Mouse (Mus musculus) kidney, embryonic 16.5 days (tissue): Measurements from ENCODE around the gene Olfr799. TPM values are rescaled to one million over a fixed set of nuclear protein-coding genes. Genes with fewer than 3 reads are reported as not detected.

Experiments
- ATAC-seq: fragments of 200-750 bp; cut with Nextera tagmentation; 2 replicates; pipeline ENCODE4 v1.8.0; 2017; ENCODE audit warnings: moderate TSS enrichment; ENCODE audit not compliant: low FRiP score, low TSS enrichment
- H3K27ac ChIP-seq: fragments of 300-500 bp; sonication (generic); 2 replicates; pipeline ENCODE4 v1.5.1; 2014; ENCODE audit warnings: low read length
- H3K27me3 ChIP-seq: fragments of 300-500 bp; sonication (generic); 2 replicates; pipeline ENCODE4 v1.6.1; 2014; ENCODE audit warnings: low read length, control low read depth, mixed read lengths; ENCODE audit not compliant: insufficient read depth
- H3K36me3 ChIP-seq: fragments of 300-500 bp; sonication (generic); 2 replicates; pipeline ENCODE4 v1.6.1; 2014; ENCODE audit warnings: low read length, control low read depth, mixed read lengths; ENCODE audit not compliant: insufficient read depth
- H3K4me1 ChIP-seq: fragments of 300-500 bp; sonication (generic); 2 replicates; pipeline ENCODE4 v1.6.1; 2014; ENCODE audit warnings: low read length, control low read depth, mixed read lengths; ENCODE audit not compliant: insufficient read depth
- H3K4me2 ChIP-seq: fragments of 300-500 bp; sonication (generic); replicated peaks from 2 replicates; pipeline ENCODE4 v1.6.1; 2014; ENCODE audit warnings: low read depth, low read length
- H3K4me3 ChIP-seq: fragments of 300-500 bp; sonication (generic); 2 replicates; pipeline ENCODE4 v1.5.1; 2014; ENCODE audit warnings: mild to moderate bottlenecking, low read length
- H3K9ac ChIP-seq: fragments of 300-500 bp; sonication (generic); replicated peaks from 2 replicates; pipeline ENCODE4 v1.6.1; 2014; ENCODE audit warnings: low read length
- H3K9me3 ChIP-seq: fragments of 300-500 bp; sonication (generic); 2 replicates; pipeline ENCODE4 v1.6.1; 2016; ENCODE audit warnings: low read length, control low read depth
- WGBS: fragments of 180-500 bp; shearing (Covaris S2); extraction: QIAGEN DNeasy Blood & Tissue Kit; methylation state at CpG from one replicate; pipeline ENCODE4 v1.1.7; 2014; 5-methylcytosine and 5-hydroxymethylcytosine counted together
- polyA plus RNA-seq: library from polyadenylated mRNA; unstranded; fragments of >200 nt; fragmentation: Nextera tagmentation; extraction: Ambion mirVana; gene quantifications from 2 replicates; pipeline ENCODE4 v1.2.1, GENCODE M21; 2015

The Olfr799 gene
- not detected in 2 replicates for polyA plus RNA-seq

- Histone ChIP-seq H3K4me1 (no peaks in the 10 kb centered on the region), H3K27ac (no peak within 1 kb of the TSS), H3K27me3 (no peaks in the 10 kb centered on the region), H3K4me2 (no peak within 1 kb of the TSS), H3K9me3 (no peaks in the 10 kb centered on the region), H3K36me3 (no peaks in the 10 kb centered on the region), H3K9ac (no peak within 1 kb of the TSS), H3K4me3 (no peak within 1 kb of the TSS)
- WGBS: 23% methylated on average over 1 of the region's 1 CpGs
- no peak for ATAC-seq
Observed at GRCm38 (mm10) chr10:129637184-129637583, at the start of gene Olfr799. TSS of gene Olfr799 (plus strand) at chr10:129637484.

GRCm38 (mm10) chr10:129612470-129612869 lies 24.8 kb upstream of the Olfr799 start, which contains the start of gene Olfr796:
TSS of gene Olfr796 (minus strand) at chr10:129612570.
- H3K36me3 ChIP-seq: no peaks in the 10 kb centered on the region
- H3K27me3 ChIP-seq: no peaks in the 10 kb centered on the region
- 88% methylated on average over 1 of the region's 1 CpGs for WGBS
- H3K9ac ChIP-seq: no peak within 1 kb of the TSS
- ATAC-seq: no peak
- no peaks in the 10 kb centered on the region for H3K4me1 ChIP-seq
- no peaks in the 10 kb centered on the region for H3K9me3 ChIP-seq
- H3K4me2 ChIP-seq: no peak within 1 kb of the TSS
- H3K4me3 ChIP-seq: no peak within 1 kb of the TSS
- H3K27ac ChIP-seq: no peak within 1 kb of the TSS

- Histone ChIP-seq H3K4me3 (no peak overlapping the region), H3K9ac (no peak overlapping the region), H3K4me2 (no peak overlapping the region), H3K36me3 (no peaks in the 10 kb centered on the region), H3K27me3 (no peaks in the 10 kb centered on the region), H3K9me3 (no peaks in the 10 kb centered on the region), H3K27ac (no peak overlapping the region), H3K4me1 (no peaks in the 10 kb centered on the region)
- WGBS: 14% methylated on average over 1 of the region's 1 CpGs
- ATAC-seq: no peak
Observed at GRCm38 (mm10) chr10:129621724-129622123, 15.6 kb upstream of the Olfr799 start.

- Histone ChIP-seq H3K9ac (no peak overlapping the region), H3K27ac (no peak overlapping the region), H3K4me1 (no peaks in the 10 kb centered on the region), H3K27me3 (no peaks in the 10 kb centered on the region), H3K36me3 (no peaks in the 10 kb centered on the region), H3K4me2 (no peak overlapping the region), H3K4me3 (no peak overlapping the region), H3K9me3 (no peaks in the 10 kb centered on the region)
- no peak for ATAC-seq
Observed at GRCm38 (mm10) chr10:129623251-129623650, 14.0 kb upstream of the Olfr799 start.

- no peak for ATAC-seq
- Histone ChIP-seq H3K36me3 (no peaks in the 10 kb centered on the region), H3K4me2 (no peak within 1 kb of the TSS), H3K4me1 (no peaks in the 10 kb centered on the region), H3K9ac (no peak within 1 kb of the TSS), H3K4me3 (no peak within 1 kb of the TSS), H3K27me3 (no peaks in the 10 kb centered on the region), H3K27ac (no peak within 1 kb of the TSS), H3K9me3 (no peaks in the 10 kb centered on the region)
- WGBS: 88% methylated on average over 1 of the region's 1 CpGs
Observed at GRCm38 (mm10) chr10:129627834-129628233, 9.4 kb upstream of the Olfr799 start, which contains the start of gene Olfr798. TSS of gene Olfr798 (minus strand) at chr10:129627934.

- ATAC-seq: no peak
- no peaks in the 10 kb centered on the region for H3K9me3 ChIP-seq
- H3K4me1 ChIP-seq: no peaks in the 10 kb centered on the region
- no peak overlapping the region for H3K27ac ChIP-seq
- no peaks in the 10 kb centered on the region for H3K27me3 ChIP-seq
- no peak overlapping the region for H3K4me3 ChIP-seq
- 87% methylated on average over 1 of the region's 1 CpGs for WGBS
- no peak overlapping the region for H3K9ac ChIP-seq
- no peak overlapping the region for H3K4me2 ChIP-seq
- H3K36me3 ChIP-seq: no peaks in the 10 kb centered on the region
Observed at GRCm38 (mm10) chr10:129651763-129652162, 14.5 kb downstream of the Olfr799 start.

GRCm38 (mm10) chr10:129657394-129657793 lies 20.1 kb downstream of the Olfr799 start, which contains the start of gene Olfr800:
TSS of gene Olfr800 (plus strand) at chr10:129657694.
- Histone ChIP-seq H3K4me2 (no peak within 1 kb of the TSS), H3K4me1 (no peaks in the 10 kb centered on the region), H3K4me3 (no peak within 1 kb of the TSS), H3K27me3 (no peaks in the 10 kb centered on the region), H3K9ac (no peak within 1 kb of the TSS), H3K27ac (no peak within 1 kb of the TSS), H3K36me3 (no peaks in the 10 kb centered on the region), H3K9me3 (no peaks in the 10 kb centered on the region)
- no peak for ATAC-seq

GRCm38 (mm10) chr10:129673765-129674164 lies 36.5 kb downstream of the Olfr799 start, which contains the start of gene Olfr801:
TSS of gene Olfr801 (minus strand) at chr10:129673865.
- H3K4me3 ChIP-seq: no peak within 1 kb of the TSS
- ATAC-seq: no peak
- WGBS: 65% methylated on average over 1 of the region's 1 CpGs
- no peaks in the 10 kb centered on the region for H3K4me1 ChIP-seq
- H3K27ac ChIP-seq: no peak within 1 kb of the TSS
- no peak within 1 kb of the TSS for H3K4me2 ChIP-seq
- no peaks in the 10 kb centered on the region for H3K36me3 ChIP-seq
- no peaks in the 10 kb centered on the region for H3K9me3 ChIP-seq
- no peaks in the 10 kb centered on the region for H3K27me3 ChIP-seq
- no peak within 1 kb of the TSS for H3K9ac ChIP-seq

GRCm38 (mm10) chr10:129688069-129688468 lies 50.8 kb downstream of the Olfr799 start, which contains the start of gene Olfr802:
TSS of gene Olfr802 (minus strand) at chr10:129688169.
- WGBS: 63% methylated on average over 1 of the region's 1 CpGs

GRCm38 (mm10) chr10:129694186-129694585 lies 56.9 kb downstream of the Olfr799 start, which contains the start of gene Olfr803:
TSS of gene Olfr803 (minus strand) at chr10:129694286.
- Histone ChIP-seq H3K27me3 (no peaks in the 10 kb centered on the region), H3K27ac (no peak within 1 kb of the TSS), H3K4me3 (no peak within 1 kb of the TSS), H3K36me3 (no peaks in the 10 kb centered on the region), H3K4me1 (no peaks in the 10 kb centered on the region), H3K9ac (no peak within 1 kb of the TSS), H3K9me3 (no peaks in the 10 kb centered on the region), H3K4me2 (no peak within 1 kb of the TSS)
- WGBS: 65% methylated on average over 2 of the region's 2 CpGs
- ATAC-seq: no peak

More at GRCm38 (mm10) chr10:129688069-129688468, 50.8 kb downstream of the Olfr799 start, which contains the start of gene Olfr802:
- Histone ChIP-seq H3K4me1 (no peaks in the 10 kb centered on the region), H3K9me3 (no peaks in the 10 kb centered on the region), H3K27ac (no peak within 1 kb of the TSS), H3K4me3 (no peak within 1 kb of the TSS), H3K36me3 (no peaks in the 10 kb centered on the region), H3K27me3 (no peaks in the 10 kb centered on the region), H3K4me2 (no peak within 1 kb of the TSS), H3K9ac (no peak within 1 kb of the TSS)
- no peak for ATAC-seq
